In genomic region chr8:87494862-87495261, GRCm38 (mm10) we compare ENCODE assay signal across 21 mouse cellular contexts. TPM values are rescaled to one million over a fixed set of nuclear protein-coding genes. Genes with fewer than 3 reads are reported as not detected.
DNase-seq lines count a peak whose midpoint lies in the region; ATAC-seq and TF ChIP-seq lines count a peak whose summit lies in the region.
"Had no signal": no experiment of that assay in that cellular context is flagged by ENCODE, and none has a peak within 500 bp of the region (broad histone marks: within the 10 kb centered on the region; RNA-seq: fewer than 3 reads in every experiment).

No protein-coding gene starts in this region.

- H3K4me2 ChIP-seq in hindbrain, postnatal 0 days (ENCODE audit: low read depth, low read length): no peak overlapping the region
- no peak overlapping the region for H3K4me2 ChIP-seq in midbrain, postnatal 0 days (ENCODE audit: low read depth, low read length, poor library complexity, severe bottlenecking)
- H3K4me2 ChIP-seq in midbrain, embryonic 11.5 days: no peak overlapping the region
- H3K4me2 ChIP-seq: embryonic facial prominence, embryonic 15.5 days; heart, embryonic 11.5 days had no signal

- no peaks in the 10 kb centered on the region for H3K36me3 ChIP-seq in hindbrain, postnatal 0 days (ENCODE audit: insufficient read depth, low read length)
- H3K36me3 ChIP-seq in hindbrain, embryonic 10.5 days: no peaks in the 10 kb centered on the region
- H3K36me3 ChIP-seq in midbrain, postnatal 0 days (ENCODE audit: insufficient read depth, low read length): no peaks in the 10 kb centered on the region
- H3K36me3 ChIP-seq in midbrain, embryonic 11.5 days (ENCODE audit: control insufficient read depth, insufficient read depth, low read length): no peaks in the 10 kb centered on the region
- H3K36me3 ChIP-seq: embryonic facial prominence, embryonic 15.5 days; forebrain, embryonic 10.5 days had no signal

- no peak overlapping the region for H3K9ac ChIP-seq in hindbrain, postnatal 0 days (replicated peaks; ENCODE audit: low read length)
- no peak overlapping the region for H3K9ac ChIP-seq in midbrain, postnatal 0 days (replicated peaks; ENCODE audit: low read length, poor library complexity, severe bottlenecking)
- no peak overlapping the region for H3K9ac ChIP-seq in midbrain, embryonic 11.5 days (ENCODE audit: low read length)
- H3K9ac ChIP-seq: embryonic facial prominence, embryonic 15.5 days; liver, embryonic 14.5 days had no signal

- H3K9me3 ChIP-seq in hindbrain, postnatal 0 days (ENCODE audit: low read length): no peaks in the 10 kb centered on the region
- H3K9me3 ChIP-seq in hindbrain, embryonic 10.5 days: no peaks in the 10 kb centered on the region
- no peaks in the 10 kb centered on the region for H3K9me3 ChIP-seq in midbrain, postnatal 0 days (ENCODE audit: low read length)
- H3K9me3 ChIP-seq in midbrain, embryonic 11.5 days (ENCODE audit: control insufficient read depth, low read length): no peaks in the 10 kb centered on the region
- H3K9me3 ChIP-seq: embryonic facial prominence, embryonic 15.5 days; forebrain, embryonic 10.5 days had no signal

- no peak overlapping the region for H3K27ac ChIP-seq in hindbrain, postnatal 0 days
- H3K27ac ChIP-seq in hindbrain, embryonic 10.5 days: no peak overlapping the region
- H3K27ac ChIP-seq in midbrain, postnatal 0 days (ENCODE audit: low read depth, low read length): no peak overlapping the region
- no peak overlapping the region for H3K27ac ChIP-seq in midbrain, embryonic 11.5 days (ENCODE audit: low read depth, low read length)
- H3K27ac ChIP-seq: embryonic facial prominence, embryonic 15.5 days; forebrain, embryonic 10.5 days; layer of hippocampus, adult 2 months; liver, embryonic 14.5 days had no signal

- H3K4me1 ChIP-seq in hindbrain, postnatal 0 days (ENCODE audit: insufficient read depth, low read length): no peaks in the 10 kb centered on the region
- peaks cover 10% of the 10 kb centered on the region; the same call in 1 of the 2 replicates for H3K4me1 ChIP-seq in hindbrain, embryonic 10.5 days (replicated peaks)
- no peaks in the 10 kb centered on the region for H3K4me1 ChIP-seq in midbrain, postnatal 0 days (ENCODE audit: insufficient read depth, low read length)
- no peaks in the 10 kb centered on the region for H3K4me1 ChIP-seq in midbrain, embryonic 11.5 days (ENCODE audit: control insufficient read depth, insufficient read depth, low read length)
- H3K4me1 ChIP-seq: embryonic facial prominence, embryonic 15.5 days had no signal

- H3K27me3 ChIP-seq in hindbrain, postnatal 0 days (ENCODE audit: insufficient read depth, low read length): no peaks in the 10 kb centered on the region
- H3K27me3 ChIP-seq in hindbrain, embryonic 10.5 days (ENCODE audit: insufficient read depth, poor library complexity, severe bottlenecking): no peaks in the 10 kb centered on the region
- H3K27me3 ChIP-seq in midbrain, postnatal 0 days (ENCODE audit: insufficient read depth, low read length): no peaks in the 10 kb centered on the region
- no peaks in the 10 kb centered on the region for H3K27me3 ChIP-seq in midbrain, embryonic 11.5 days (ENCODE audit: control insufficient read depth, insufficient read depth, low read length)
- H3K27me3 ChIP-seq: embryonic facial prominence, embryonic 15.5 days had no signal

- 83% methylated on average over 9 of the region's 9 CpGs for WGBS in hindbrain, postnatal 0 days
- 84% methylated on average over 9 of the region's 9 CpGs for WGBS in hindbrain, embryonic 10.5 days
- 88% methylated on average over 9 of the region's 9 CpGs for WGBS in midbrain, postnatal 0 days
- whole genome bisulfite sequencing in midbrain, embryonic 11.5 days: 83% methylated on average over 9 of the region's 9 CpGs

- ATAC-seq in hindbrain, postnatal 0 days: no peak
- ATAC-seq in midbrain, postnatal 0 days (ENCODE audit: low FRiP score): no peak
- ATAC-seq in midbrain, embryonic 11.5 days (ENCODE audit: low FRiP score): no peak
- ATAC-seq: inflammation-experienced regulatory T-cells, adult 6 months had no signal

- peak; percentile 35 for DNase-seq in embryo, embryonic 10.5 days (ENCODE audit: low spot score)
- DNase-seq in embryo, embryonic 9.5 days (ENCODE audit: extremely low spot score): no peak
- DNase-seq in hindbrain, postnatal 0 days (ENCODE audit: low spot score): no peak
- no peak for DNase-seq in hindbrain, embryonic 10.5 days (ENCODE audit: low spot score)
- DNase-seq in midbrain, postnatal 0 days (ENCODE audit: low spot score): no peak
- no peak for DNase-seq in midbrain, embryonic 11.5 days (ENCODE audit: low spot score, missing footprints)
- DNase-seq in testis, postnatal 10 days (ENCODE audit: low spot score): peak; percentile 32
- DNase-seq: adrenal gland, postnatal 25 days; gastrocnemius, postnatal 10 days; kidney, postnatal 10 days; left cerebral cortex, postnatal 4 days; lung, postnatal 36 days; right cerebral cortex, postnatal 4 days; thymus, adult 18-20 months had no signal

- no peak overlapping the region for H3K4me3 ChIP-seq in hindbrain, postnatal 0 days (ENCODE audit: low read length)
- no peak overlapping the region for H3K4me3 ChIP-seq in hindbrain, embryonic 10.5 days
- H3K4me3 ChIP-seq in midbrain, postnatal 0 days (ENCODE audit: low read depth, low read length): no peak overlapping the region
- no peak overlapping the region for H3K4me3 ChIP-seq in midbrain, embryonic 11.5 days (ENCODE audit: low read depth, low read length)
- H3K4me3 ChIP-seq: embryonic facial prominence, embryonic 15.5 days; forebrain, embryonic 10.5 days; layer of hippocampus, adult 2 months had no signal

- peak; percentile 40 for TF ChIP-seq CTCF in hindbrain, postnatal 0 days (IDR thresholded peaks at IDR 0.05; ENCODE audit: low read depth)
- TF ChIP-seq CTCF in midbrain, postnatal 0 days (IDR thresholded peaks at IDR 0.05): peak; percentile 24; the same call in 1 of the 2 replicates

RNA-seq across cellular contexts. Expression of gene Cbln1, which starts 22.5 kb away (rescaled TPM):
- total RNA-seq in hindbrain, postnatal 0 days (2014; rRNA removed): 163 and 181 TPM in 2 replicates
- polyA plus RNA-seq in hindbrain, postnatal 0 days (2015; fragmentation: Nextera tagmentation; extraction: Ambion mirVana): 56.8 and 64.9 TPM in 2 replicates
- polyA plus RNA-seq in hindbrain, embryonic 10.5 days (2016; fragmentation: Nextera tagmentation; extraction: Ambion mirVana): 3.6 and 11.7 TPM in 2 replicates
- total RNA-seq in midbrain, postnatal 0 days (2014; rRNA removed): 48.2 and 77.3 TPM in 2 replicates
- 17.3 and 24.0 TPM in 2 replicates for polyA plus RNA-seq in midbrain, postnatal 0 days (2015; fragmentation: Nextera tagmentation; extraction: Ambion mirVana)
- 8.4 and 10.8 TPM in 2 replicates for polyA plus RNA-seq in midbrain, embryonic 11.5 days (2014; fragmentation: Nextera tagmentation; extraction: Ambion mirVana)
- total RNA-seq: common myeloid progenitor, adult 5-6 weeks had no signal
- polyA plus RNA-seq: inflammation-experienced regulatory T-cells, adult 6 months had no signal

Comparison
In these comparisons a context has a peak if more than half of its experiments do, and no peak if none do; other contexts are left out.
1. DNase-seq: peak in embryo, embryonic 10.5 days (single experiment) and testis, postnatal 10 days (single experiment); none in embryo, embryonic 9.5 days (single experiment), hindbrain, postnatal 0 days (single experiment), hindbrain, embryonic 10.5 days (single experiment), midbrain, postnatal 0 days (single experiment) and midbrain, embryonic 11.5 days (single experiment).